Mouse (Mus musculus): ENCODE measurements around the gene Pllp.

Pllp gene

DNA sequence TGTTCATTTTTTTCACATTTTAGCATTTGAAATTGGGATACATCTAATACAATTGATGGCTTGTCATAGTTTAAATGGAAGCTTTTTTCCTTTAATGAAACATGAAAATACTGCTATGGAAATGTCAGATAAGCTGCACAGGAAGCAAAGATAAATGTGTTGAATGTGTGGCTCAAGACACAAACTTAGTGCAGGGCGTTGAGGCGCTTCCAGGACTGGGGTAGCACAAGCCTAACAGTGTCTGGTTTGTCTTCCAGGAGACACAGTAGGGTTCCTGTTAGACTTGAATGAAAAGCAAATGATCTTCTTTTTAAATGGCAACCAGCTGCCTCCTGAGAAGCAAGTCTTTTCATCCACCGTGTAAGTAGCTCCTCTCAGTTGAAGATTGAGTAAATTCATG, 46.6 kb downstream of the Pllp start:
- no peak for DNase-seq (ENCODE audit: low spot score)

DNA sequence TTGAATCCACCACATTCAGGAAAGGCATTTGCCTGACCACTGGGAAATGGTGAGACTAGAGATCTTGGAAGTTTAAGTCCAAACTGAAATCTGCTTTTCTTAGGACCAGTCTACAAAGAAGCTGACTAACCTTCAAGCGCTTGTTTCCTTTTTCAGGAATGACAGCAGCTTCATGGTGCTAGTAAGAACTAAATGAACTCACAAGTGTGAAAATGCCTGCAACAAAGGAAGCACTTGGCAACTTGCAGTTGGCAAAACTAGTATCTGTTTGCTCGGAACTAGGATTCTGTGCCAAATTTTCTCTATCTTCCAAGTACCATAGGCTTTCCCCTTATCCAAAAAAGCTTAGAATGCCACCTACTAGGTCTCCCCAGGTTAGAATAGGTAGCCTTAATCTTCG, 49.9 kb downstream of the Pllp start:
- no peak for DNase-seq (ENCODE audit: low spot score)

DNA sequence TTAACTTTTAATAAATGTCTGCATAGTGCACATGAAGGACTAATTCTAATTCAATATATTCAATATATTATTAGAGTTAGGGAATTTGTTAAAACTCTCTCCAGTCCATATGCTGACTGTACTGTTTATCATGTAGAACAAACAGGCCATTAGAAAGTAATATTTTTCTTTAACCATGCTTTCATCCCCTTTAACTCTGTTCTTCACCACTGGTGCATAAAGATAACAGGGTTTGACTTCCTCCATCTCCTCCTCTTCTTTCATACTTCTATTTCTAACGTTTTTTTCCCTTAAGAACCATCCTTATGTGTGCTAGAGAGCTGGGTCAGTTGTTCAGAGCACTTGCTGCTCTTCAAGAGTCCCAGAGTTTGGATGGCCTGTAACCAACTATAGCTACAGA, 50.9 kb downstream of the Pllp start:
- DNase-seq (ENCODE audit: low spot score): no peak

DNA sequence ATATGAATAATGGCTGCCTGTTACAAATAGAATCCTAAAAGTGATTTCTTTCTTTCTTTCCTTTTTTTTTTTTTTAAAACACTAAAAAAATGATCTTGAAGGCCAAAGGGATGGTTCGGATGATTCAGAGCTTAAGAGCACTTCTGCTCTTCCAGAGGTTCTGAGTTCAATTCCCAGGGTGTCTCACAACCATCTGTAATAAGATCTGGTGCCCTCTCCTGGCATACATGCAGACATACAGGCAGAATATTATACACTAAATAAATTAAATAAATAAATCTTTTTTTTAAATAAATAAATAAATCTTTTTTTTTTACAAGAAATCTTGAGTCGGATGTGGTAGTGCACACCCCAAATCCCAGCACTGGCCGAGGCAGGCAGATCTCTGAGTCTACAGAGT, 54.1 kb downstream of the Pllp start:
- DNase-seq (ENCODE audit: low spot score): no peak

DNA sequence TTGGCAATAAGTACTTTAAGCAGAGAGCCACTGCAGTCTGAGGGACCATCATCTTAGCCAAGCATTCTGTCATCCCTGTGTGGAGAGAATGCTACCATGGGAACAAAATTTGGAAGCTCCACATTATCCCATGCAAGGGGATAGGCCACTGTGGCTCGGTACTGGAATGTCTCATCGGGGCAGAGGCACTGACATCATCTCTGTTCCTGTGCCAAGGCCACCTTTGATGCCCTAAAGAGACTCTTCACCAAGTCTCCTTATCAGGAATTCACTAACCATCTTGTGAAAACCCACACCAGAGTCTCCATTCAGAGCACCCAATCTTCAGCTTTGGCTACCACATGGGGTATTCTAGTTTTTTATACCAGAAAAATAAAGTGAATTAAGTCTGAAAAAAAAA, 54.9 kb downstream of the Pllp start:
- DNase-seq (ENCODE audit: low spot score): no peak

DNA sequence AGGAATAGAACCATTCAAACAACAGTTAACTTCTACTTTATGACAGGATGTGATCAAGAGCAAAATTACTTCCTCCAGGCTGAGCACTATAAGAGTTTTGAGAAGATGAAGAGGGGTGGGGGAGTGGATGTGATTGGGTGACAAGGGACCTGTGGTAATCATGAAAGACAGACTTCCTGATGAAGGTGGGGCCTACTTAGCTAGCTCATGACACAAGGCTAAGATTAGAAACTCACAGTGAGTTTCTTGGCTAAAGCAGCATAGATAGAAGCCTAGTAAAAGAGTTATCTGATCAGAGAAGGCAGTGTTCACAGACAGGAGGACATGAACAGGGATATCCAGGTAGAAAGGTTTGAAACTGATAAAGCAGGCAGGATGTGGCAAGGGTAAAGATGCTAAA, 61.9 kb downstream of the Pllp start:
- peak; percentile 62 for DNase-seq (ENCODE audit: low spot score)

DNA sequence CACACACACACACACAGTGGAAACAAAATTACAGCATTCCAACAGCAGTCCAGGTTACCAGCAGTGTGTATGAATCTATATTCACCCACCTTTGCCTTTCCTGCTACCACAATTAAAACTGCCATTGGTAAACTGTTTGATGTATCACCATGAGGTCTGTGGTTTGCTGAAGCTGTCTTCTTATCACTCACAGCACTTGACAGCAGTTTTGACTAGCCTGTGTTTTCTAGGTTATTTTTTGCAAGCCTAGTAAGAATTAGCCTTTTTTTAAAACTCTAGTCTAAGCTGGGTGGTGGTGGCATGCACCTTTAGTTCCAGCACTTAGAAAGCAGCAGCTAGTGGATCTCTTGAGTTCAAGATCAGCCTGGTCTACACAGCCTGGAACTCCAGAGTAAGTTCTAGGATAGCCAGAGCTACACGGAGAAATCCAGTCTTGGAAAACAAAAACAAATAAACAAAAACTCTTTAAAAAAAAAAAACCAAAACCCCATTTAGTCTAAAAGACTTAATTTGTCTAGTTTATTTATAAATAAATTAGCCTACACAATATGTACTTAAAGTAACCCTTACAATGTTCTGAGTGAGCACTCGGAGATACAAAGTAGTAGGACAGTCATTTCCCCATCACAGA, 62.4 kb downstream of the Pllp start:
- DNase-seq (ENCODE audit: low spot score): peak; percentile 38

All from c-Kit-positive CD71-positive TER-119-positive erythroid progenitor cells, embryonic 14.5 days (primary cell).